Mouse (Mus musculus) lung, postnatal 4 days (tissue): ENCODE measurements around the gene Olfr1416.

Experiments
- DNase-seq, 2 experiments: peaks; one replicate each; pipeline ENCODE4 v3.0.0; 2021

The Olfr1416 gene

DNA sequence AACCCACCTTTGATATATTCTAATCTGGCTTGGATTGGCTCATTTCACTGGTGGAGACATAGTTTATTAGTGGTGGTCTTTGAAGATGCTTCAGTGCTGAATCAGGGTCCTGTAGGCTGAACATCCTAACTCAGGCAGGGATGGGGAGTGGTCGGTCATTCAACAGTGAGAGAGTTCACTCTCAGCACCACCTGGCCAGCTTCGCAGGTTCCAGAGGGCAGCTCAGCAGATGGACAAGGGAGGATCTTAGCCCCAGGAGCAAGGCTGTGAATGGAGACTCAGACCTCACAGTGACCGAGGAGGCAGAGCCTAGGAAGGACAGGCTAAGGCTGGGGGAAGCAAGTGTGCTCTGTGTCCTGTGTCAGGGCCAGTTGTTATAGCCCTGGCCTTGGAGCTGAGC is 53.5 kb downstream of the Olfr1416 start:
- no peak for DNase-seq

DNA sequence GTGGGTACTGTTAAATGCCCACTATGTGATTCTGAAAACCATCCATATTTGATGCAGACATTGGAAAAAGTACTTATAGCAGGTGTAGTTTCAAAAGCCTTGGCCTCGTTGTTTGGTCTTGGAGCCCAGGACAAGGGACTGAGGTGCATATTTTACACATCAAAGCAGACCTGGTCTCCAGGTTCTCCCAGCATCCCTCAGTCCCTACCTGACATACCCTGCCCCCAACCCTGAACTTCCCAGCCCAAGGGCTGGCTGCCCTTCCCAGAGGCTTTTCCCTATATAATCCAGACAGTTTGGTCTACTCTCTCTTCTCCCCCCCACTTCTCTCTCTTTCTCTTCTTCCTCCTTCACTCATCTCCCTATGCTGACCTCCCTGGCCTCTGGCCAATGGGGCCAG is 53.9 kb downstream of the Olfr1416 start:
- no peak for DNase-seq
